Mouse (Mus musculus): ENCODE measurements around the gene Smyd1.

DNA sequence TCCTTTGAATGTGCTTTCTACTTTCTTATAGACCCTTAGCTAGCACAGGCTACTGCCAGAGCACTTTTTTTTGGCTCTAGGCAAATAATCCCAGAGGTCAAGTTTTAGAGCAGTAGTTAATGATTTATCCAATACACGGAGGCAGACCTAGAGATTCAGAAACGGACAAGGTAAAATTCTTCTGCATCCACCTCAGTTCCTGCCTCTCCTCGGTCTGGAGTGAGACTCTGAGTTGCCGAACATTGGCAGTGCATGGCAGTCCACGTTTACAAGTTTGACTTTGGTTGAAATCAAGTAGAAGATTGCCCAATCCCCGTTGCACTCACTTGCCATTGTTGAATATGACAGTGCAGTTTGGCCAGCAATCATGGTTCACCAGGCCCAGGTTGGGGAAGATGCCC, 85.0 kb downstream of the Smyd1 start:
- TF ChIP-seq POLR2A (IDR thresholded peaks at IDR 0.05; ENCODE audit: low read depth, low read length) = no peak
- TF ChIP-seq CTCF (IDR thresholded peaks at IDR 0.05; ENCODE audit: extremely low read depth, insufficient read length, insufficient replicate concordance, low read depth, low read length) = no peak
